Mouse (Mus musculus): ENCODE results near the gene Poc1a.

The Poc1a gene

DNA sequence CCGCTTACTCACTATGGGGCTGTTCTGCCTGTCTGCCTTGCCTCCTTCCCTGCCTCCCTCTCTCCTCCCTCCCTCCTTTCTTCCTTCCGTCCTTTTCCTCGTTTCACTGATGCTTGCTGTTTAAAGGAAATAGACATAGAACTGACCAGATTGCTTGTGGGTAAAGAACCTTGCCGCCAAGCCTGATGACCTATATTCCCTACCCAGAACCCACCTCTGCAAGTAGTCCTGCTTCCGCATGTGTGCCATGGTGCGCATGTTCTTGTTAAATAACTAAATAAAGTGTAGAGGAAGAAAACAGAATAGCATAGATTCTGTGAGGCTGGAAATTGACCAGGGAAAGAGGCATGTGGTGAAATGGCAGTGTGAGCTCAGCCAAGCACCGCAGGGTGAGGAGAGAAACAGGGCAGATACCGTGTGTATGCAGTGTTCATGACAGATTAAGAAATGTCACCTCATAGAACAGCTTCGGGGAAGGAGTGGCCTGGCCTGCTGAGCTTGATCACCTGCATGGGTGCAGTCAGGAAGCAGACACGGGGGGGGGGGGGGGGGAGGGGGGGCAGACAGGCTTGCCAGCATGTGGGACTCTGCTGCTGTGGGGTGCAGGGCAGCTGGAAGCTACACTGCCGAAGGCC lies 20.7 kb downstream of the Poc1a start:
- DNase-seq: no peak

- DNase-seq: peak; percentile 81 to 87
Observed at GRCm38 (mm10) chr9:106302446-106303150, 21.7 kb downstream of the Poc1a start.

- DNase-seq: no peak
Observed at GRCm38 (mm10) chr9:106303460-106303960, 22.6 kb downstream of the Poc1a start.

DNA sequence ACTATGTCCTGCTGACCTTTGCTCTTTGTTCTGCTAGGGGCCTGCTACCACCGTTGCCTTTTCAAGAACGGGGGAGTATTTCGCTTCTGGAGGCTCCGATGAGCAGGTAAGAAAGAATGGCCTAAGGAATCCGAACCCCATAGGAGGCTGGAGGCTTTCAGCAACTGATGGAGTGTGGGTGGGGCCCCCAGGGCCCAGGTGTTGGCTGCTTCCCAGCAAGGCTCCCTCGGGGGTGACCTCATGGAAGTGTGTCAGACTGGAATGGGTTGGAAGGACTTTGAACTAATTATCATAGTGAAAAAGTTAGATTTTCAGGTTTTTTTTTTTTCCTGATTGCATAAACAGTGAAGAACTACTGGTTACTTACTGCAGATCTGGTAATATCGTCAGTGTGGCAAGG lies 24.4 kb downstream of the Poc1a start:
- peak; percentile 55 to 72 for DNase-seq

DNA sequence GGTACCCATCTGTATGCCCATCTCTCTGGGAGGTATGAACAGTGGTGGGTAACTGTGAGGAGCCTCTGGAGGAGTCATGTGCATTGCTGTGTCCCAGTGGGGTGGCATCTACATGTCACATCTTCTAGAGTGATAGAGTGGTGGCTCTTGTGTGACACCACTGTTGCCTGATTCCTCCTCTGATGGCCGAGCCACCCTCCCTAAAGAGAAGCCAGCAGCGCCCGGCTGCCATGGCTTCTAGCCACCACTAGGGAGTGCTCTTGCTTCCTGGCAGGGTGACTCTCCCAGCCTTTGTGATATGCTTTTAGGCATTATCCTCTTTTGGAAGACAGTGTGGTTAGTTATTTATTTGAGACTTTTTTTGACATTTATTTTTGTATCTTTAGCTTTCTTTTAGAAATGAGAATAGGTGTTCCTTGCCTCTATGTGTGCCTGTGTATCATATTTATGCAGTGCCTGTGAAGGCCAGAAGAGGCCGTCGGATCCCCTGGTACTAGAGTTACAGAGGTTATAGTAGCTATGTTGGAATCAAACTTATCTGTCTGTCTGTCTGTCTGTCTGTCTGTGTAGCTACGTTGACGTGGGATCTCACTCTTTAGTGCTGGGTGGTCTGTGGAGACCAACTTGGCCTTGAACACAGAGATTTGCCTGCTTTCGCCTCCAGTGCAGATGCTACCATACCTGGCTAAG lies 25.9 kb downstream of the Poc1a start:
- DNase-seq: peak; percentile 72 to 78

GRCm38 (mm10) chr9:106308151-106308550 lies 27.3 kb downstream of the Poc1a start:
- no peak for DNase-seq

DNA sequence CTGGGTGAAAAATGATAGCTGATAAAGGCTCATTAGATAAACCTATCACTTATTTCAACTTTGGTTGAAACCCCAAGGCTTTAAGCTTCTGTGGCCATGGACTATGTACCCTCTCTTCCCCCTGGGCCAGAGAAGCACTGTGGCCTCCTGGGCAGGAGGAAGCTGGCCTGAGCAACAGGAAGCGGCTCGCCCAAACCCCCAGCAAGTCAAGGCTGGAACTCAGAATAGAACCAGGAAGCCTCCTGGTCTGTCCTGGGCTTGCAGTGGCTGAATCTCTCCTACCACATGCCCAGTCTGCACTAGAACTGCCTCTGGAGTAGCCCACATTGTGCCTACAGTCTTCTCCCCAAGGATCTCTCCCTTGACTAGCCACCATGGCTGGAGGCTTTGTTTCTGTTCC lies 27.7 kb downstream of the Poc1a start:
- no peak for DNase-seq

GRCm38 (mm10) chr9:106308983-106309382 lies 28.1 kb downstream of the Poc1a start:
- DNase-seq: no peak

GRCm38 (mm10) chr9:106309859-106310258 lies 29.0 kb downstream of the Poc1a start:
- DNase-seq: no peak

- no peak for DNase-seq
Observed at GRCm38 (mm10) chr9:106311625-106312191, 30.8 kb downstream of the Poc1a start.

GRCm38 (mm10) chr9:106312950-106313360 lies 32.1 kb downstream of the Poc1a start:
- peak; percentile 89 to 92 for DNase-seq

GRCm38 (mm10) chr9:106314196-106314595 lies 33.3 kb downstream of the Poc1a start:
- no peak for DNase-seq

- DNase-seq: no peak
Observed at GRCm38 (mm10) chr9:106318074-106318473, 37.2 kb downstream of the Poc1a start.

- no peak for DNase-seq
Observed at GRCm38 (mm10) chr9:106319095-106319494, 38.2 kb downstream of the Poc1a start.

GRCm38 (mm10) chr9:106322497-106322896 lies 41.6 kb downstream of the Poc1a start:
- no peak for DNase-seq

DNA sequence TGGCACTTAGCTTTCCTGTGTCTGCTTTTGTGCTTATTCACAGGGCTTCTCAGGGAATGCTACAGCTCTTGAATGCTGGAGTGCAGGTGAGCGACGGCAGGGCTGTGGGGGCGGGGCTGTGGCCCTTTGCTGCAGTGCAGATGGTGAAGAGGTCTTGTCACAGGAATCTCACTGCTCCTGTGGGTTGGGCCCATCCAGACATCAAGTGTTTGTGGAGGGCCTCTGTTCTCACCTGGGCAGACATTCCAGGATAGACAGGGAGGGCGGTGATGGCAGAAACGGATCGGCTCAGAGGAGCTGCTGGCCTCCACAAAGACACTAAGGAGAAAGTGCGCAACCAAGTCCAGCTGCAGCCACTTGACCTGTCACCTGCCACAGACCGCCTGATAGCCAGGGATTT lies 45.4 kb downstream of the Poc1a start:
- DNase-seq: peak; percentile 88 to 90

DNA sequence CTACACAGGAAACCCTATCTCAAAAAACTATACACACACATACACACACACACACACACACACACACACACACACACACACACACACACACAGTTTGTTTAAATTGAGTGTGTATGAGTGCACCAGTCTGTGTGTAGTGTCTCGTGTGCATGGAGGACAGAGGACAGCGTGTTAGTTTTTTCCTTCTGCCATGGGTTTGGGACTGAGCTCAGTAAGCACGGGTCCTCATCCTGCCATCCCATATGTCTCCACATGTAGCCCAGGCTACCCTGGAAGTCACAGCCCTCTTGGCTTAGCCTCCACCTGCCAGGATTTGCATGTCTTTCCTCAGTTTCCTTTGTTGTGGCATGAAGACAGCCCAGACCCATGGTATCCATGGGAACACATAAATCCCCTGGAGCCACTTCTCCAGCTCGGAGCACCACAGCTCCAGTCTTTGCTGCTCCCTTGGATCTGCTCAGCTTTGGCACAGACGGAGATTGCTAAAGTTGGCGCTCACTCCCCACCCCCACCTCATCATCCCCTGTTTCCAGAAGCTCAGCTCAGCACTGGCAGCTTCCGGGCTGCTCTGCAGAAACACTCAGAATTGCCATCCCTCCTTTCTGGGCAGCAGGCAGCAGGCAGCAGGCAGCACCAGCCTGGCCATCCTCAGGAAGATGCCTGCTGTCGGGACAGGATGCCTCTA lies 46.4 kb downstream of the Poc1a start:
- DNase-seq: no peak

GRCm38 (mm10) chr9:106328068-106328610 lies 47.3 kb downstream of the Poc1a start:
- DNase-seq: peak; percentile 87 to 88

GRCm38 (mm10) chr9:106328772-106329511 lies 48.1 kb downstream of the Poc1a start:
- no peak for DNase-seq

DNA sequence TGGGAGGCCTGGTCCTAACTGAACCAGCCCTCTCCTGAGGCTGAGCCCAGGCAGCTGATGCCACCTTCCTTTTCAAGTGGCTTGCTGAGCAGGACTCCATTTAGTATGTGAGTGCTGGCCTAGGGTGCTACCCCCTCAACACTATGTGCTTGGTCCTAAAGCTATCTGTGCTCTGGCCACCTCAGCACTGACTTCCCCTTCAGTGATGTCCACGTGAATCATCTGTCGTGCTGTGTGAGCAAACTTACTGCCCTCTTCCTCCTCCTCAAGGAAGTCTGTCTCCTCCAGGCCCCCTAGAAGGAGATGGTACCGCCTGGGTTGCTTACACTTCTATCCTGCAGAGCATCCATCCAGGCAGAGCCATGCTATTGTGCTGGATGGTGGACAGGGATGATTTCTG lies 51.9 kb downstream of the Poc1a start:
- no peak for DNase-seq

- DNase-seq: no peak
Observed at GRCm38 (mm10) chr9:106337620-106338019, 56.8 kb downstream of the Poc1a start.

All from lung, adult 18-20 months (tissue).